Mouse (Mus musculus): Measurements from ENCODE around the gene Aff3. TPM values are rescaled to one million over a fixed set of nuclear protein-coding genes. Genes with fewer than 3 reads are reported as not detected.

Aff3 gene
- polyA plus RNA-seq, 1 experiment from 2014 or later: 2.1 TPM

DNA sequence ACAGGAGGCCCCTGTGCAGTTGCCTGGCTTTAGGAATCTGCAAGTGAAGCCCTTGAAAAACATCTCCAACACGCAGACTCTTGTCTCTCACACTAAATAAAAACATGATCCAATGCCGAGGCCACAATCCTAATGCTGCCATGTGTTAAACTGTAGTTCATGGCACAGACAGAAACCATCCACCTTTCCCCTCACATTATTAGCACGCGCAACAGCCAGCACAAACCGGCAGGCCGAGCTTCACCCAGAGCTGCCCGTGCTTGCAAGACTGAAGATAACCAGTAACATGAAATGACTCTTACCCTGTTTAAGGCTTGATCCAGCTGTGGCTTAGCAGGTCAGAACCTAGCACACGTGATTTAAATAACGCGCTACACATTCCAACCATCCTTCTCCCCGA lies 360.4 kb downstream of the Aff3 start:
- H3K9ac ChIP-seq (ENCODE audit: low read depth, low read length): no peak overlapping the region
- ATAC-seq: no peak
- H3K36me3 ChIP-seq (ENCODE audit: control insufficient read depth, insufficient read depth): no peaks in the 10 kb centered on the region
- no peaks in the 10 kb centered on the region for H3K9me3 ChIP-seq (ENCODE audit: control insufficient read depth)
- WGBS: 80% methylated on average over 11 of the region's 11 CpGs
- no peak for TF ChIP-seq CTCF (IDR thresholded peaks at IDR 0.05; ENCODE audit: low read depth)
- no peak overlapping the region for H3K27ac ChIP-seq (ENCODE audit: low read depth, low read length)
- no peaks in the 10 kb centered on the region; the same call in 1 of the 2 replicates for H3K4me1 ChIP-seq (replicated peaks; ENCODE audit: control insufficient read depth, insufficient read depth, low read length)
- no peak overlapping the region for H3K4me2 ChIP-seq (replicated peaks; ENCODE audit: low read depth)
- H3K4me3 ChIP-seq (ENCODE audit: low read depth, low read length): no peak overlapping the region
- no peaks in the 10 kb centered on the region for H3K27me3 ChIP-seq (replicated peaks; ENCODE audit: control insufficient read depth, insufficient read depth, low read length)

- H3K4me1 ChIP-seq (replicated peaks; ENCODE audit: control insufficient read depth, insufficient read depth, low read length): no peaks in the 10 kb centered on the region
- no peak overlapping the region for H3K4me2 ChIP-seq (replicated peaks; ENCODE audit: low read depth)
- ATAC-seq: no peak
- no peak overlapping the region for H3K4me3 ChIP-seq (ENCODE audit: low read depth, low read length)
- H3K9ac ChIP-seq (ENCODE audit: low read depth, low read length): no peak overlapping the region
- no peak overlapping the region for H3K27ac ChIP-seq (ENCODE audit: low read depth, low read length)
- no peaks in the 10 kb centered on the region for H3K36me3 ChIP-seq (ENCODE audit: control insufficient read depth, insufficient read depth)
- no peaks in the 10 kb centered on the region for H3K27me3 ChIP-seq (replicated peaks; ENCODE audit: control insufficient read depth, insufficient read depth, low read length)
- H3K9me3 ChIP-seq (ENCODE audit: control insufficient read depth): no peaks in the 10 kb centered on the region
- WGBS: 76% methylated on average over 3 of the region's 3 CpGs
- TF ChIP-seq CTCF (IDR thresholded peaks at IDR 0.05; ENCODE audit: low read depth): no peak
Measured at GRCm38 (mm10) chr1:38298291-38298690, 366.5 kb downstream of the Aff3 start.

DNA sequence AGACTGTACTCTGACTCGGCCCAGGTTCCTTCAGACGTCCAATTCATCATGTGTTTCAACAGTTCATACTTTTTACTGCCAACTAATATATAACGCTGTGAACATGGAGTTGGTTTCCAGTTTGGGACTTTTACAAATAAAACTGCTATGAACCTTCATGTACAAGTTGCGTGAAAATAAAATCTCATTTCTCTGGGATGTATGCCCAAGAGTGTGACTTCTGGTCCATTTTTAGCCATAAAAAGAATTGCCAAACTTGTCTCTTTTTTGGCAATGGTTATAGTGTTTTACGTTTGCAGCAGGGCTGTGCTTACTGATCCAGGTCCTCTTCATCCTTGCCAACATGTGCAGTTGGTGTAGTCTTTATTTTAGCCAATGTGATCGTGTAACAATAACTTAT lies 369.8 kb downstream of the Aff3 start:
- Histone ChIP-seq H3K4me1 (replicated peaks; ENCODE audit: control insufficient read depth, insufficient read depth, low read length) (no peaks in the 10 kb centered on the region), H3K27ac (ENCODE audit: low read depth, low read length) (no peak overlapping the region), H3K4me2 (replicated peaks; ENCODE audit: low read depth) (no peak overlapping the region), H3K4me3 (ENCODE audit: low read depth, low read length) (no peak overlapping the region), H3K27me3 (replicated peaks; ENCODE audit: control insufficient read depth, insufficient read depth, low read length) (no peaks in the 10 kb centered on the region), H3K9me3 (ENCODE audit: control insufficient read depth) (no peaks in the 10 kb centered on the region), H3K9ac (ENCODE audit: low read depth, low read length) (no peak overlapping the region), H3K36me3 (ENCODE audit: control insufficient read depth, insufficient read depth) (no peaks in the 10 kb centered on the region)
- no peak for TF ChIP-seq CTCF (IDR thresholded peaks at IDR 0.05; ENCODE audit: low read depth)
- WGBS: 87% methylated on average over 6 of the region's 6 CpGs
- no peak for ATAC-seq

DNA sequence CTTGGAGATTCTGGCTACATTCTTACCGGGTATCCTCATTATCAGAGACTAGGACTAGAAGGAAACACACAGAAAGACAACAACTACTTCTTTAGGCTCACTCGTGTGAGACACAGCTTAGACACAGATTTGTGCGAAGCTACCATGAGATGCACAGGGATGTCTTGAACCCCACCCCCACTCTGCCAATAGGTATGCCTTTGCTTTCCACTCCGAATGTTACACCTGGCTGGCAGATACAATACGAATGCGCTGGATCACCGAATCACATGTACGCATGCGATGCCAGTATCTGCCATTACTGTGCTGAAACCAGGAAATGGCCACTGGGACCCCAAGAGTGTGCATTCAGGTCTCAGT lies 370.4 kb downstream of the Aff3 start:
- Histone ChIP-seq H3K27me3 (replicated peaks; ENCODE audit: control insufficient read depth, insufficient read depth, low read length) (no peaks in the 10 kb centered on the region), H3K9ac (ENCODE audit: low read depth, low read length) (no peak overlapping the region), H3K36me3 (ENCODE audit: control insufficient read depth, insufficient read depth) (no peaks in the 10 kb centered on the region), H3K27ac (ENCODE audit: low read depth, low read length) (no peak overlapping the region), H3K9me3 (ENCODE audit: control insufficient read depth) (no peaks in the 10 kb centered on the region), H3K4me2 (replicated peaks; ENCODE audit: low read depth) (no peak overlapping the region), H3K4me3 (ENCODE audit: low read depth, low read length) (no peak overlapping the region), H3K4me1 (replicated peaks; ENCODE audit: control insufficient read depth, insufficient read depth, low read length) (no peaks in the 10 kb centered on the region)
- no peak for TF ChIP-seq CTCF (IDR thresholded peaks at IDR 0.05; ENCODE audit: low read depth)
- 93% methylated on average over 9 of the region's 9 CpGs for WGBS
- no peak for ATAC-seq

DNA sequence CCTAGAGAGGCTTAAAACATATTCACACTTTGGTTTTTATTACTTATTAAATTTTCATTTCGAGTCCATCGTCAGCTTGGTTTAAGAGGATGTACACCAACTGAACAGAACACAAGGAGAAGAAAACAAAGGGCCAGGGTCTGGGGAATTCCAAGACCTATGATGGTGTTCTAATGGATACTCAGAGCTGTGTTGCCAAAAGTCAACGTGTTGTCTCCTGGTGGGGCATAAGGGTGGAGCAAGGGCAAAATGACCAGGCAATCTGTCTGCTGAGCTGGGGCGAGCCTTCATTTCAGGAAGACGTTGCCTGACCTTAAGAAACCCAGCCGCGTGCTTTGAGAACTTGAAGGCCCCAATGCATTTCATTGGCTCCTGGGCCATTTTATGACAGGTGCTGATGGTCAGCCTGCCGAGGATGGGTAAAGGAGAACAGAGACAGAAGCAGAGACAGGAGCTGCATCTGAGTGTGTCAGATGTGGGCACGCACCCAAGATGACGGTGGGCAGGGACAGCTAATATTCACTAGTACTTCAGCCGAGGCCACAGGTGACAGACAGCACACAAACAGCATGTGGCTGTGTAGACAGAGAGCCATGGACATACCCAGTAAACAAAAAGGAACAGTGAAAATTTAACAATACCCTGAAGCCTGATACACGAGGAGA lies 371.0 kb downstream of the Aff3 start:
- no peak for TF ChIP-seq CTCF (IDR thresholded peaks at IDR 0.05; ENCODE audit: low read depth)
- Histone ChIP-seq H3K9ac (ENCODE audit: low read depth, low read length) (no peak overlapping the region), H3K4me1 (replicated peaks; ENCODE audit: control insufficient read depth, insufficient read depth, low read length) (no peaks in the 10 kb centered on the region), H3K27me3 (replicated peaks; ENCODE audit: control insufficient read depth, insufficient read depth, low read length) (no peaks in the 10 kb centered on the region), H3K4me3 (ENCODE audit: low read depth, low read length) (no peak overlapping the region), H3K36me3 (ENCODE audit: control insufficient read depth, insufficient read depth) (no peaks in the 10 kb centered on the region), H3K9me3 (ENCODE audit: control insufficient read depth) (no peaks in the 10 kb centered on the region), H3K27ac (ENCODE audit: low read depth, low read length) (no peak overlapping the region), H3K4me2 (replicated peaks; ENCODE audit: low read depth) (no peak overlapping the region)
- no peak for ATAC-seq
- 88% methylated on average over 12 of the region's 12 CpGs for WGBS

DNA sequence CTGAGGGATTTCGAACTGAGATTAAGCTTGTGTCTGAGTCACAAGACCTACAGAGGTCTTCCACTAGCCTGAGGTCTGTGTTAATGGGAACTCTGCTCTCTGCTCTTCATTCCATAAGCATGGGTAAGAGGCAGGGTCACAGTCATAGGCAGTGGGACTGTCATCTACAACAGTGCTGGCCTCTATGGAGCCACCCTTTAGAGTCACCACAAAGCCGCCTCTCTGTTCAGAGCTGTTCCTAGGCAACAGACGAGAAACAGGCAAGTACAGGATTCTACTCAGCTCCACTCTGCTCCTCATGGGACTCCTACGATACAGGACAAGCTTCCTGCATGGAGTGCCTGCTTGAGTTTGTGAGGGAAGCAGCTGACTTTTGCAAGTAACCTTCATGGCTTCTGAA lies 371.9 kb downstream of the Aff3 start:
- Histone ChIP-seq H3K27ac (ENCODE audit: low read depth, low read length) (no peak overlapping the region), H3K4me3 (ENCODE audit: low read depth, low read length) (no peak overlapping the region), H3K4me2 (replicated peaks; ENCODE audit: low read depth) (no peak overlapping the region), H3K36me3 (ENCODE audit: control insufficient read depth, insufficient read depth) (no peaks in the 10 kb centered on the region), H3K4me1 (replicated peaks; ENCODE audit: control insufficient read depth, insufficient read depth, low read length) (no peaks in the 10 kb centered on the region), H3K9me3 (ENCODE audit: control insufficient read depth) (no peaks in the 10 kb centered on the region), H3K9ac (ENCODE audit: low read depth, low read length) (no peak overlapping the region), H3K27me3 (replicated peaks; ENCODE audit: control insufficient read depth, insufficient read depth, low read length) (no peaks in the 10 kb centered on the region)
- WGBS: 66% methylated on average over 4 of the region's 4 CpGs
- TF ChIP-seq CTCF (IDR thresholded peaks at IDR 0.05; ENCODE audit: low read depth): no peak
- no peak for ATAC-seq

GRCm38 (mm10) chr1:38291915-38292314 lies 372.8 kb downstream of the Aff3 start:
- no peak for ATAC-seq
- 80% methylated on average over 6 of the region's 6 CpGs for WGBS
- no peaks in the 10 kb centered on the region for H3K36me3 ChIP-seq (ENCODE audit: control insufficient read depth, insufficient read depth)

More at GRCm38 (mm10) chr1:38291915-38292314, 372.8 kb downstream of the Aff3 start:
- H3K9me3 ChIP-seq (ENCODE audit: control insufficient read depth): no peaks in the 10 kb centered on the region
- H3K27me3 ChIP-seq (replicated peaks; ENCODE audit: control insufficient read depth, insufficient read depth, low read length): no peaks in the 10 kb centered on the region
- TF ChIP-seq CTCF (IDR thresholded peaks at IDR 0.05; ENCODE audit: low read depth): no peak
- no peak overlapping the region for H3K27ac ChIP-seq (ENCODE audit: low read depth, low read length)
- H3K4me2 ChIP-seq (replicated peaks; ENCODE audit: low read depth): no peak overlapping the region
- H3K4me1 ChIP-seq (replicated peaks; ENCODE audit: control insufficient read depth, insufficient read depth, low read length): no peaks in the 10 kb centered on the region
- H3K9ac ChIP-seq (ENCODE audit: low read depth, low read length): no peak overlapping the region
- no peak overlapping the region for H3K4me3 ChIP-seq (ENCODE audit: low read depth, low read length)
